8 mouse cellular contexts compared by ENCODE assay signal in the genomic region with DNA sequence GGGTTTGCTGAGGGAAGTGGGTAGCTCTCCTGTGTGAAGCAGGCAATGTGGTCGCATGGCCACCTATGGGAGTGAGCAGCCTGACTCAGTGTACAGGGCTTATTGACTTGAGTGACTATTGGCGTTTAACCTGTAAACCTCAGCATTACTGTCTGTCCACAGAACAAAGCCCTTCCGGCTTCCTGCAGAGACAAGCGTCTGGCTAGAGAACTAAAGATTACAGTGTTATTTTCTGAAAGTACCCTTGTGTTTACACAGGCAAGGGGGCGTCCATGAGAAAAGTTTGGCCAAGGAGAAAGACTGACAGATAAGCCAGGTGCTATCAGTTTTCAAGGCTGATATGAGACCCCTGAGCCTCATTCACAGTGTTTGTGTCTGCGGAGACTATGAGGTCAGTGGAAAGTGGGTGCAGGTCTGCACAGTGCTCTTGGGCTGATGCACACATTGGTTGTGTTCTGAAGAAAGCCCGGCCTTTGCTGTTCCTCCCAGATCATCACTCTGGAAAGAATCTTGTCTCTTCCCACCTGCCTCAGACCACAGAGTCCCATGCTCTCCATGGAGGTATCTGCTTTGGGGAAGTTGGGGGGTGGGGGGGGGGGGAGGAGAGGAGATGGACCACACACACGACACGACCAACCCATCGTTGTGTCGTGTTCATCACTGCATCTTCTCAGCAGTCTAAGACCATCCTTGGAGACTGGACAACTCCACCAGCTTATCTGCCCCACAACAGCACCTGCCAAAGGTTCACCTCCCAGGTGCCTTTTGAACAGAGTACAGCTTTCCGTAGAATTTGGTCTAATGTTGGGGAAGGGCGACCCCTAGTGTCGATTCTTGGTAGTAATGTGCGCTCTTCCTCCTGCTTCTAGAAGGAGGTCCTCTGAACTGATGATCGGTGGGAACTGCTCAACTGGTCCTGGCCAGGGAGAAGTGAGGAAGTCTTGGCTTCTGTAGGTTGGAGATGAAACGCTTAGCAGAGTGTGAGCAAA. TPM values are rescaled to one million over a fixed set of nuclear protein-coding genes. Genes with fewer than 3 reads are reported as not detected.
DNase-seq lines count a peak whose midpoint lies in the region; ATAC-seq and TF ChIP-seq lines count a peak whose summit lies in the region.

No protein-coding gene starts in this region.

- H3K36me3 ChIP-seq in CH12.LX (replicated peaks in 1 of 2; ENCODE audit: control insufficient read depth in 1 of 2, insufficient read depth in 1 of 2, low read length in 1 of 2) = no peaks in the 10 kb centered on the region
- no peaks in the 10 kb centered on the region for H3K36me3 ChIP-seq in forebrain, embryonic 10.5 days (replicated peaks)
- H3K36me3 ChIP-seq in heart, postnatal 0 days (replicated peaks; ENCODE audit: control insufficient read depth, insufficient read depth, low read length) = no peaks in the 10 kb centered on the region
- no peaks in the 10 kb centered on the region for H3K36me3 ChIP-seq in thymus, adult 2 months (ENCODE audit: control insufficient read depth, insufficient read depth, low read length)

- no peaks in the 10 kb centered on the region for H3K79me2 ChIP-seq in CH12.LX (replicated peaks; ENCODE audit: control insufficient read depth, extremely low read depth, insufficient read depth, poor library complexity, severe bottlenecking)

- no peak for TF ChIP-seq POLR2A in CH12.LX (IDR thresholded peaks at IDR 0.05; ENCODE audit: low read depth, low read length)
- no peak for TF ChIP-seq POLR2A in lung, adult 2 months (IDR thresholded peaks at IDR 0.05; ENCODE audit: borderline replicate concordance, extremely low read depth, low read depth, low read length)
- TF ChIP-seq POLR2A in thymus, adult 2 months (IDR thresholded peaks at IDR 0.05; ENCODE audit: control insufficient read depth, extremely low read depth, insufficient read depth, low read length, poor library complexity) = no peak

- H3K4me2 ChIP-seq in CH12.LX (ENCODE audit: insufficient read depth, low read depth, poor library complexity, severe bottlenecking) = peak overlapping the region; percentile 57
- H3K4me2 ChIP-seq in heart, postnatal 0 days (ENCODE audit: low read depth, low read length) = peak overlapping the region; percentile 27; the same call in 1 of the 2 replicates

- TF ChIP-seq EP300 in CH12.LX (IDR thresholded peaks at IDR 0.05; ENCODE audit: low read length) = no peak
- TF ChIP-seq EP300 in heart, postnatal 0 days (IDR thresholded peaks at IDR 0.05; ENCODE audit: low read depth) = no peak

- H3K4me1 ChIP-seq in CH12.LX (ENCODE audit: control insufficient read depth in 1 of 2, insufficient read depth in 2 of 2) = peaks cover 0 to 6% of the 10 kb centered on the region in 2 experiments; a peak in 2 of 4 replicates
- peaks cover 19% of the 10 kb centered on the region for H3K4me1 ChIP-seq in forebrain, embryonic 10.5 days
- no peaks in the 10 kb centered on the region for H3K4me1 ChIP-seq in heart, postnatal 0 days (ENCODE audit: control insufficient read depth, insufficient read depth)
- no peaks in the 10 kb centered on the region for H3K4me1 ChIP-seq in lung, adult 2 months (ENCODE audit: control insufficient read depth, insufficient read depth, low read length)
- no peaks in the 10 kb centered on the region for H3K4me1 ChIP-seq in thymus, adult 2 months (replicated peaks; ENCODE audit: control insufficient read depth, insufficient read depth, low read length)

- WGBS in forebrain, embryonic 10.5 days = 38% methylated on average over 17 of the region's 17 CpGs
- WGBS in heart, postnatal 0 days = 13% methylated on average over 17 of the region's 17 CpGs
- WGBS in lung, adult 2 months = 14% methylated on average over 17 of the region's 17 CpGs
- WGBS in thymus, adult 2 months = 22% methylated on average over 17 of the region's 17 CpGs

- ATAC-seq in heart, postnatal 0 days (ENCODE audit: insufficient read depth, low read depth) = peak; percentile 64
- ATAC-seq in neutrophil, adult 5-6 weeks (ENCODE audit: extremely low read depth, insufficient number of reproducible peaks, low FRiP score, poor library complexity, severe bottlenecking) = peak; percentile 81

- H3K27ac ChIP-seq in CH12.LX (ENCODE audit: insufficient read depth, low read depth) = no peak overlapping the region
- no peak overlapping the region for H3K27ac ChIP-seq in forebrain, embryonic 10.5 days
- no peak overlapping the region for H3K27ac ChIP-seq in heart, postnatal 0 days (ENCODE audit: low read depth)
- H3K27ac ChIP-seq in thymus, adult 2 months (ENCODE audit: control insufficient read depth, insufficient read depth, low read length) = no peak overlapping the region

- dilution Hi-C loops in CH12.LX (cut with MboI; ENCODE audit: extremely low pct_ligation_motif_present, extremely low pct_unique_long_range_greater_than_20kb, low sequenced_read_pairs) = no loop called here

- no peak overlapping the region for H3K4me3 ChIP-seq in CH12.LX (replicated peaks in 1 of 3; ENCODE audit: low read depth in 2 of 3, low read length in 2 of 3, poor library complexity in 1 of 3)
- no peak overlapping the region for H3K4me3 ChIP-seq in forebrain, embryonic 10.5 days
- H3K4me3 ChIP-seq in heart, postnatal 0 days (ENCODE audit: low read depth, low read length) = no peak overlapping the region
- H3K4me3 ChIP-seq in lung, adult 2 months (replicated peaks; ENCODE audit: extremely low read depth, low read depth, low read length) = no peak overlapping the region
- H3K4me3 ChIP-seq in thymus, adult 2 months (ENCODE audit: control insufficient read depth, insufficient read depth, low read length) = no peak overlapping the region

- in situ Hi-C loops in CH12.LX (cut with MboI; ENCODE audit: low pct_ligation_motif_present, low pct_unique_long_range_greater_than_20kb, low sequenced_read_pairs) = loop anchor here (5.0 to 25.0 kb wide), 4 partner anchors 282 to 1092 kb away; a partner anchor contains a TSS

- H3K27me3 ChIP-seq in CH12.LX (replicated peaks) = peaks cover 2% of the 10 kb centered on the region
- peaks cover 15% of the 10 kb centered on the region for H3K27me3 ChIP-seq in forebrain, embryonic 10.5 days (ENCODE audit: poor library complexity, severe bottlenecking)
- no peaks in the 10 kb centered on the region for H3K27me3 ChIP-seq in heart, postnatal 0 days (ENCODE audit: control insufficient read depth, insufficient read depth, low read length)
- H3K27me3 ChIP-seq in thymus, adult 2 months (ENCODE audit: control insufficient read depth, insufficient read depth, low read length) = no peaks in the 10 kb centered on the region

- peak; percentile 85 for DNase-seq in CH12.LX (ENCODE audit: extremely low read depth)
- DNase-seq in brain, embryonic 18.5 days (ENCODE audit: low read depth, low spot score) = peak; percentile 42
- DNase-seq in forebrain, embryonic 10.5 days (ENCODE audit: extremely low spot score, low spot score) = peak; percentile 69
- peak; percentile 51 for DNase-seq in heart, postnatal 0 days (ENCODE audit: low spot score)
- DNase-seq in kidney, postnatal 25 days = peak; percentile 66 to 77
- DNase-seq in lung, adult 2 months = peak; percentile 74
- DNase-seq in thymus, adult 2 months = peak; percentile 65

- TF ChIP-seq RAD21 in CH12.LX (IDR thresholded peaks at IDR 0.05; ENCODE audit: low read depth, low read length) = peak; percentile 98

- no peak overlapping the region for H3K9ac ChIP-seq in CH12.LX (ENCODE audit: insufficient read depth, low read depth)
- H3K9ac ChIP-seq in heart, postnatal 0 days (replicated peaks; ENCODE audit: low read depth, low read length) = no peak overlapping the region

- no peaks in the 10 kb centered on the region for H3K9me3 ChIP-seq in CH12.LX (replicated peaks; ENCODE audit: low read length)
- H3K9me3 ChIP-seq in forebrain, embryonic 10.5 days = no peaks in the 10 kb centered on the region
- H3K9me3 ChIP-seq in heart, postnatal 0 days (replicated peaks; ENCODE audit: control insufficient read depth, low read length) = no peaks in the 10 kb centered on the region

- TF ChIP-seq CTCF in CH12.LX (conservative IDR thresholded peaks at IDR 0.05 in 1 of 2, IDR thresholded peaks at IDR 0.05 in 1 of 2; ENCODE audit: low read depth in 2 of 2, low read length in 2 of 2) = peak; percentile 96 to 97
- TF ChIP-seq CTCF in heart, postnatal 0 days (IDR thresholded peaks at IDR 0.05; ENCODE audit: low read depth) = peak; percentile 85
- TF ChIP-seq CTCF in lung, adult 2 months (IDR thresholded peaks at IDR 0.05; ENCODE audit: insufficient read depth, low read length) = peak; percentile 54
- no peak for TF ChIP-seq CTCF in thymus, adult 2 months (IDR thresholded peaks at IDR 0.05; ENCODE audit: borderline replicate concordance, control insufficient read depth, extremely low read depth, insufficient read depth, low read length, poor library complexity)

TF ChIP-seq in CH12.LX, 34 proteins besides CTCF, POLR2A, EP300 and RAD21:
- peak; percentile 79 for TF ChIP-seq SMC3 (IDR thresholded peaks at IDR 0.05; ENCODE audit: low read depth, low read length)
- no peak for TF ChIP-seq MAX (IDR thresholded peaks at IDR 0.05; ENCODE audit: low read length)

RNA-seq across cellular contexts. Expression of a gene that starts 40.0 kb away (rescaled TPM):
- total RNA-seq in CH12.LX (2012; rRNA removed) (0.17 and 0.21 TPM in 2 replicates), CH12.LX (2014; rRNA removed) (0.26 TPM in 1 of 2 replicates, not detected in the other)
- polyA plus RNA-seq in CH12.LX (2012; ENCODE audit: insufficient read length, low read depth) = 0.55 TPM in 1 of 2 replicates, not detected in the other
- 16.8 and 24.4 TPM in 2 replicates for polyA plus RNA-seq in forebrain, embryonic 10.5 days (2016; fragmentation: Nextera tagmentation; extraction: Ambion mirVana)
- total RNA-seq in heart, postnatal 0 days (2014; rRNA removed; ENCODE audit: low replicate concordance) = not detected in 2 replicates
- 0.51 and 0.75 TPM in 2 replicates for polyA plus RNA-seq in heart, postnatal 0 days (2015; fragmentation: Nextera tagmentation; extraction: Ambion mirVana)
- polyA plus RNA-seq in lung, adult 2 months (2012; rRNA removed) = 2.9 and 5.1 TPM in 2 replicates
- total RNA-seq in neutrophil, adult 5-6 weeks (2017) = 1.9 TPM in 1 of 2 replicates, not detected in the other
- polyA plus RNA-seq in thymus, adult 2 months (2012; rRNA removed) = 4.3 and 6.1 TPM in 2 replicates
